Mouse (Mus musculus): Measurements from ENCODE around the gene Arhgap21.

Gene Arhgap21

DNA sequence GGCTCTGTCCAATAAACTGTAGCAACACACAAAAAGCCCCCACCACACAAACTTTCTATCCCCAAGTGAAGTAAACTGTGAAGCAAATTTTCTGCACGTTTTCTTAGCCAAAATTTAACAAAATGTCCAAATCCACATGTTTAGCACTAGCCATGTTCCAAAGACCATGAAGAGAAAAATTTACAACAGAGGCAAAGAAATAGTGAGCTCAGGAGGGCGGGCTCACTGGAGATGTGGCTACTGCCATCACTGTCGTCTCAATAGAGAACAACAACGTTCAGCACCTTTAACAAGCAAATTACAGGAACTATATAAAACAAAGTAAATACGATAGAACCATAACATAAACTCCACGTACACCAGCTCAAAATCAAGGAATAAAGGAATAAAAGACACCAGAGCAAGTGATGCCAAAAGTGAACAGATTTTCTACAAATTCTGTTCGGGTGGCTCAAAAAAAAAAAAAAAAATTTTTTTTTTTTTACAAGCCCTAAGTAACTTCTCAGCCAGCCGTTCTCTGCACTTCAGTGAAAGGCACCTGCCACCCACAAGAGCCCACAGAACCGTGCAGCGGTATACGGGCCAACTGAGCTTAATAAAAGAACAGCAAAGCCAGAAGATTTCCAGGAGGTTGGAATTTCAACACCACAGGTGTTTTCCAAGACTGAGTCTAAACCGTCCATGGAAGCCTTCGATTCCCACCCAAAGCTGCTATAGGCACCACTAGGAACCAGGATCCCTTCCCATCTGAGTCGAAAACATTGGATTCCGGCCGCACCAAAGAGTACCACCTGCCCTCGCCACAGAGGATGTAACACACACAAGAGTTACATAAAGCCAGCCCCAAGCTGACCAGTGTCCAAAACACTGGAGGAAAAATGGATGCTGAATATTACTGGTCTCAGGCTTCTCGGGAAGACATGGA, 2.2 kb downstream of the Arhgap21 start:
- no peak for DNase-seq

DNA sequence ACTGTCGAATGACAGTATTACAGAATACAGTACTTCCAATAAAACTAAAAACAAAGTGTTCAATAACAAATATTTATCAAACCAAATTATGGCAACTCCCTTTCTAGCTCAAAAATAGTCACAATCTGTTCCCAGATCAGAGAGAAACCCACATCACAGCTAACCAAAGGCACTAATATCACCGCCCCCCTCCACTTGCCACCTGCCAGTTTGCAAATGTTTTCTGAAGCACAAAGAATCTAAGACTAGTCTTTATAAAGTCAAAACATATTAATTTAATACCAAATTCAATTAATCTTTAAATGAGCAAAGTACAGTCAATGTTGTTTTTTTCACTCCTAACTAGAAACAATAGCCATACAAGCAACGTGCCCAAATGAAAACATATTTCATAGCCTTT, 3.3 kb downstream of the Arhgap21 start:
- no peak for DNase-seq

DNA sequence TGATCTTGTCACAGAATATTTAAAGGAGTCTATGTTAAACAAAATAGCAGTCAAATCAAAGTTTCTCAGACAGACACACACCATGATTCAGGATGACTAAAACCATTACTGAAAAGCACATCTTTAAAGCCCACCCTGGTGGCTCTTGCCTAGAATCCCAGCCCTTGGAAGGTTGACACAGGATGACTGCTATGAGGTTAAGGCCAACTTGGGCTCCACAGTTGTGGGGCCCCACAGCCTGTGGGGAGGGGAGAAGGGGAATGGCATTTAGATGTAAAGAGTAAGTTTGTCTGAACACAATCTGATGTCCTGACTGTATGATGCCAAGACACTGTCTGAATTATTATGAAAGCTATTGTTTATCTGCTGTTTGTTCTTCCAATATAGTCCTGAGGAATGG, 4.2 kb downstream of the Arhgap21 start:
- DNase-seq = no peak

DNA sequence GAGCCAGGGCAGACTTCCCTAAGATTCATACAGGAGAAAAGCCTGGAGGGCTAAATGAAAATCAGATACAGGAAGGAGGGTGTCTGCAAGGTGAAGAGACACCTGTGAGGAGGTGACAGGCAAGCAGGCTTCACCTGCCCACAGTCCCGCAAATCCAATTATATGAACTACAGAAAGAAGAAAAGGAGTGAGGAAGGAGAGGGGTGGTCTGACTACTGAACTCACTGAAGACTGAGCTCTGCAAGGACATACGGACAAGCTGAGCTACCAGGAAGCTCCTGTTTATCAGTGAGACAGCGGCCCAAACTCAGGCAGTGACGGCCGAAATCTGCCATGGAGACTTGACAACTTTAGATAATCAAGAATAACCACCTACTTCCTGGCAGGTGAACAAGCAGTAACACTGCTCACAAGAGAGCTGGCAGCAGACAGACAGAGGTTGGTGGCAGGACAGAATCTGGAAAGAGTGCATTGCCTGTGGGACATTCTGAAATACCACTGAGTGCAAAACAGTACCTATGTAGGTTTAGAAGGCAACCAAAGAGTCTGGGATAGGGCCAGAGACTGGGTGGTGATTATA, 5.4 kb downstream of the Arhgap21 start:
- DNase-seq = no peak

DNA sequence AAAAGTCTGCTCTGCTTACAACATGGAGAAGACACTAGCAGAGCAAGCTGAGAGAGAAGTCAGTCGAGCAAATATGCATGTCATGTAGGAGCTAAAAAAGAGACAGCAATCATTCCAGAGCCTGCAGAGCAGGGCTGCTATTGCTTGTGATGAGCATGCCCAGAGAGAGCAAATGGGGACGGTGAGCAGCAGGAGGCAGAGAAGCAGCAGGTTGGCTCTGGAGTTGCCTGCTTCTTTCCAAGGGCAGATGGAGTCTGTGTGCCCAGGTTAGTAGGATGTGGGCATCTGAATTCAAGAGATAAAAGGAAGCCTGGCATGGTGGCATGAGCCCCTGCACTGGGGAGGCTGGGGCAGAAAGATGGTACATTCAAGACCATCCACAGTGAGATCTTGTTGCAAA, 6.4 kb downstream of the Arhgap21 start:
- no peak for DNase-seq

DNA sequence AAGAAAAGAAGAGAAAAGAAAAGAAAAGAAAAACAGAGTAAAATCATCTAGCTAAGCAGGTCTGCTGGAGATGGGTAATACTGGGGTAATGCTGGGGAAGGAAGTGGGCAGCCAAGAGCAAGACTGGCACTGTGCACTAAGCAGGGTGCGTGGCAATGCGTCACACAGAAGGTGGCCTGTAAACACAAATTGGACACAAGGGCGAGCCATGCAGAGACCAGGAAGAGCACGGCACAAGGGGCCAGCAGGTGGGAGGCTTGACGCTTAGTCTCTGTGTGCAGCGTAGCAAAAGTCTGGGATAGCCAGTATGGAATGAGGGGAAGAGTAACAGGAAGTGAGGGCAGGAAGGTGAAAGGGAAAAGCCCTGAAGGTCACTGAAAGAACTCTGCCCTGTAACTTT, 6.9 kb downstream of the Arhgap21 start:
- DNase-seq = peak; percentile 31

DNA sequence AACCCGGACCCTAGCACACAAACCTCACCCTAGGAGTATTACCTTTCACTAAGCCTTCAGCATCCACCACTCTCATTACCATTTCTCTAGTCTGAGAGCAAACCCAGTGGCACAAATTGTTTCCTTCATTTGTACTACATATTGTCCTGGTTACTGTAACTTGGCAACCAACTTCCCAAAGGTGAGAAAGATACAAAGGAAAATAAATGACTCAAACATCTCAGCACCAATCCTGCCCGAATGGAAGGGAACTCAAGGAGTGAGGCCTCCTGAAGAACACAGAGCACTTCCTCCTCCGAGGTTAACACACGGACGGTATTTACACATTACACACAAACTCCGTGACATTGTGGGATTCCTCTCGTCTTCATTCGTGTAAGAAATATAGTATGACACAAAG, 7.4 kb downstream of the Arhgap21 start:
- peak; percentile 23 for DNase-seq

DNA sequence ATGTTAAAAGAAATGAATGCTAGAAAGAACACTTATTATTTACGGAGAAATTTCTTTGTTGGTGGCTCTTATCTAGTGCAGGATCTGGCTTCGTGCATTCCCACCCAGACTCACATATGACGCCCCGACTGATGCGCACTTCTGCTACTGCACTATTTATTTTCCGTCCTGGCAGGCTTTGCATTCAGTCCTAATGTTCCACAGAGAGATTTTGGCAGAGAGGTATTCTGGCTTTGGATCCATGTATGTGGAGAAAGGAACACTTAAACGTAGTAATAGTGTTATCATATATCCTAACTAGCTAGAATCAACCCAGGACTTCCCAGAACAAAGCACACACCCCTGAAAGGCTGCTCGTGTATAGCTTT, 8.0 kb downstream of the Arhgap21 start:
- no peak for DNase-seq

DNA sequence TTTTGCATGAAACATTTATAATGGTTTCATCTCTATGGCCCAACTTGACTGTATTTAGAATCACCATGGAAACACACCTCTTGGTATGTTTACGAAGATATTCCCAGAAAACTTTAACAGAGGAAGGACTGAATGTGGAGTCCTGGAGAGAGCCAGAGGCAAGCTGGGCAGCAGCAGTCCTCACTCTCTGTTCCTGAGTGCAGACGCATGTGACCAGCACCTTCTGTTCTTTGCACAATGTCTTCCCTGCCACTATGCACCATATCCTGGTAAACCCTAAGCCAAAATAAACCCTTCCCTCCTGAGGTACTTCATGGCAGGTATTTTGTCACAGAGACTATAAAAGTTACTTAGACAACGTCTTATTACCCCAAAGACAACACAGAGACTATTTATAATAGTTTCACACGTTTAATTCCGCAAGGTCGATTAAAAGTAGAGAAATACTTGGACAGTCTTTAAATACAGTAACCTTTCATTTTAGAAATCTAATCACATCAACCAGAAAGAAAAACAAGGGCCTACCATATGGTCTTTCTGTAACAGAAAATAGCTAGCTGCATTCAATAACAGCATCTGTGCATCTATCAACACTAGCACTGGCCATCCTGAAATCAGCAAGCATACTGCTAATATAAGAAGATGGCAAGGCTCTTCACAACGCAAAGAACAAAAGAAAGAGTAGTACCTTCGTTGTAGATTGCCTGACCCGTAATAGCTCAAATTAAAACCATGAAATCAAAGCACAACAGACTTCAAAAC, 8.6 kb downstream of the Arhgap21 start:
- DNase-seq = no peak

DNA sequence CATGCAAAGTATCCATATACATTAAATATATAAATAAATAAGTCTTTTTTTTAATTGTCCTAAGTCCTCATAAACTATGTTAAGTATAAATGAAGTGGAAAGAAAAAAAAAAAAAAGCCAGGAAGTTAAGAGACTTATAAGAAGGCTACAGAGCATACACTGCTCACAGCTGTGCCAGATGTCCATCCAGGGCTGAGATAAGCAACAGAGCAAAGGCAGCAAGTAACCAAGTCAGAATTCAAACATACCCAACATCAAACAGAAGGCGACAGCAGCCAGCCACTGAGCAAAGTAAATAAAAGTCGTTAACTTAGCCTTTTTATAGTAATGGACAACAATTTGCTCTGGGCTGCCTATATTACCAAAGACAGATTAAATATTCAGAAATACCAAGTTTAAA, 9.6 kb downstream of the Arhgap21 start:
- DNase-seq = no peak

DNA sequence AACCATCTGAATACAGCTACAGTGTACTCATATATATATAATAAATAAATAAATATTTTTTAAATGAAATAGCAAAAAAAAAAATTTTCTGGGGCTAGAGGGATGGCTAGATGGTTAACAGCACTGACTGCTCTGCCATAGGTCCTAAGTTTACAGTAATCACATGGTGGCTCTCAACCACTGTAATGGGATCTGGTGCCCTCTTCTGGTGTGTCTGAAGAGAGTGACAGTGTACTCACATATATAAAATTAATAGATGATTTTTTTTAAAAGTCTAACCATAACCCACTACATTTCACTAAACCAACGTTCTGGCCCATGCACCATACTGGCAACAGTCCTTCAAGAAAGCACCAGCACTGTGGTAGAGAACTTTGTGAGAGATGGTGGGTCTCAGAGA, 10.7 kb downstream of the Arhgap21 start:
- no peak for DNase-seq

DNA sequence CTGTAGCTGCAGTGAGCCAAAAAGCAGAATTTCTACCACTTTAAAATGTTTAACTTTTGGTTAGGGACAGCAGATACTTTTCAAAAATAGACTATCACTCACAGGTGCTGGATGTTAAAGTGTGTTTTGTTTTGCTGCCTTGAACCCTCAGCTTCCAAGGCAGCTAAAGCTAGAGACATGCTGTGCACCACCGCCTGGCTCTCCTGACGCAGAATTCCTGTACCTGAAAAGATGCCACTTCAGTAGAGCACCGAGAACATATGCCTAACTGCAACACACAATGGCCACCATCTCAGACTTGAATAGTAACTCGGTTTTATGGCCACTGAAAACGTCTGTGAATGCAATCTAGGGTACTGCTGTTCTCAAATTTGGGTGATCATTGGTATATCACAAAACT, 12.0 kb downstream of the Arhgap21 start:
- DNase-seq = no peak

DNA sequence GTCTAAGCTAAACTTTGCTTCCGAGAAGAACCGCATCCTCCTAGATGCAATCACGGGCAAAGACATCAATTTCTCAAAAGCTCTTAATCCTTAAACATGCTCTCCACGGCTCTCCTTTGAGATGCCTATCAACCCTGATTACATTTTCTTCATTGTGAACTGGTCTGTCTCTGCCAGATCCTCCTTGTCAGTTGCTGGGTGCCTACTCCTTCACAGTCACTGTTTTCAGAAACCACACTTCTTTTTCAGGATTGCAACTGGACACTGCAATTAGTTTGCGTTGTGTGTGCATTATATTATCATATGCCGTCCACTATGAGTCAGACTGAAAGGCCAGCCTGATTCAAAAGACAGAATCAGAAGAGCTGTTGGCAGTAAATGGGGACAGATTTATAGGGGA, 12.7 kb downstream of the Arhgap21 start:
- DNase-seq = no peak

DNA sequence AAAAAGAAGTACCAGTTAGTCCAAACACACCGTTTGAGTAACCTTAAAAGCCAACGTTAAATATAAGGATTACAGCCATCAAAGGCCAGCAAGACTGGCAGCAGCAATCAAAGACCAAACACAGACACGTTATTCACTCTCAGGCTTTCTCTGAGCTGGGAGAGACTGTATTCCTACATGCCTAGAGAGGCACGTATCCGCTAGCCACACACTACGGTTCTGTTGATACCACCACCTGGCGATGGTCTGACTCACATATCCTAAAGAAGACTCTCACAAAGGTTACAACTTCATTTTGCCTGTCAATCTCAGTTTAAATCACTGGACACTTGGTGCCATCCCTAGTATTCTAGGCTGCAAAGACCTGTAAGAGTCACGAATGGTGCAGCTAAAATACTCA, 13.3 kb downstream of the Arhgap21 start:
- no peak for DNase-seq

DNA sequence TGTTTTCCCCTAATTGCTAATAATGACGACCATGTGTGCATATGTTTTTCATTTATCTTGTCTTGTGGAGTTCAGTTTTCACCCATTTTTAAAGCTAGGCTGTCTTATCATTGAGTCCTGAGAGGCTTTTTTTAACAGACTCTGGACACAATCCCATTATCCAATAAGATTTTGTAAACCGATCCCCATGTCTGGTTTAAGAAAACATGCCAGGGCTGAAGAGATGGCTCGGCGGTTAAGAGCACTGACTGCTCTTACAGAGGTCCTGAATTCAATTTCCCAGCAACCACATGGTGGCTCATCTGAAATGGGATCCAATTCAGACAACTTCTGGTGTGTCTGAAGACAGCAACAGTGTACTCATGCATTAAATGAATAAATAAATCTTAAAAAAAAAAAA, 16.0 kb downstream of the Arhgap21 start:
- DNase-seq = peak; percentile 68

DNA sequence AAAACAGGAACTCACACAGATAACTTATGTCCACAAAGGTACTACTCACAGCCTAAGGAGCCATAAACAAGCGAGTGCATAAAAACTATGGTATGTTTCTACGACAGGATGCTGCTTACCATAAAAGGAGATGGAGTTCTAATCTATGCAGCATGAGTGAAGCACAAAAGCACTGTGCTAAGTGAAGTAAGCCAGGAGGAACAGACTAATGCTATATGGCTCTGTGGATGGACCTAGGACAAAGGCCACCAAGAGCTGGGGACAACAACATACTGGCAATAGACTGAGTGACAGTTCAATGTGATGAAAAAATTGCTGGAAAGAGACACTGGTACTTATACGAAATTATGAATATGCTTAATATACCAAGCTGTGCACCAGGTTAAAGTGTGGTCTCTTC, 19.5 kb downstream of the Arhgap21 start:
- no peak for DNase-seq

DNA sequence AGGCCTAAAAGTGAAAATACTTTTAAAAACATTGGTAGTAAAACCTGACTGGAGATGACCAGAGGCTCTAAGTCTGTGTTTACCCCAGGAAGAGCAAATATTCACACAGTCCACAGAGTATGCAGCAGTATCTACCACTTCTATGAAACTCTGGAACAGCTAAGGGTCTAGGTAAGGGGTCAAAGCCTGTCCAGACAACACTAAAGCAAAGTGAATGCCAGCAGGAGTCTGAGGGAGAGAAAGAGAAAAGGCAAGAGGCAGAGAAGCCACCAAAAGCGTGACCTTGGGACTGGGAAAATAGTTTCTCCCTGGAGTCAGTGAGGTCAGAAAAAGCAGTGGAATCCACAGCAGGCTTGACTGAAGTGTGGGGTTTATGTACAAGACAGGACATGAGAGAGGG, 21.6 kb downstream of the Arhgap21 start:
- no peak for DNase-seq

DNA sequence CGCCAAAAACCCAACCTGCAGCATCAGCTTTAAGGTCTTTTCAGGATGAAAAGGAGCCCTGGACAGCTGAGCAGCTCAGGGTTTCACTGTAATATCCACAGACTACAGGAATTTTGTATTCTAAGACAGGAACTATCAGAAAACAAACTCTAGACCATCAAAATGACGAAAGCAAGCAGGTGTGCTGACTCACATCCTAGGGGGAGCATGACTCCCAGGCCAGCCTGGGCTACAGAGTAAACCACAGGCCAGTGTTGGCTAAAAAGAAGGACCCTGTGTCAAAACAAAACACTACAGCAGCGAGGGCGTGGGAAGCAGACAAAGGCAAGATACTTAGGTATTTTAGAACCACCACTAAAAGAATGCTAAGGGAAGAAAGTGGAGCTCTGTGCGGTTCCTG, 23.1 kb downstream of the Arhgap21 start:
- no peak for DNase-seq

DNA sequence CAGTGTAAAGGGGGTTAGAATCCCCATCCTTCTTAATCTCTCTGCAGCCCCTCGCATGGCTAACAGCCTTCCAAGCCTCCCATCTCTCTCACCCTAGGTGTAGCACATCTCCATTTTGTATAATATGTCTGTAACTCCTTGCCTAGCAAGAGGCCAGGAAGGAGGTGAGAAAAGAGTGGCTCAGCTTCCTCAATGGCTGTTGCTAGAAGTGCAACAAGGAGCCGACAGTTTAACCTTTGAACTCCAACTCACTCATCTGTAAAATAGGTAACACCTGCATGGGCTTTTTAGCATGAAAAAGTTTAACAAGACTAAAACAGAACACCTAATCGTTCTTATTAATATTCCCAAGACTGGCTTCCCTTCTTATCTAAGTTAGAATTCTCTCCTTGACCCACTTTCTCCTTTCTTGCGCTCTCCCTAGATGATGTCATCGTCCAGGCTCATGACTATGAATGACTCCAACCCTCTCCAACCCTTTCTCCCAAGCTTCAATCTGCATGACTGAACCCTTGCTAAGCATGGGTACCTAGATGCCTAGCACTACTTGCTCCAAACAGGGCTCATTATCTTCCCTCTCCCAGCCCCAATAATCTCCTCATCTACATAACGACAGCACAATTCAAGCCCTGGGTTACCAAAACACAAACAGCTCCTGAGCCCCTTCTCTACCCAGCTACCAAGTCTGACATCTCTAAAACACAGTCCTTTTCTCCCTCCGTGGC, 24.8 kb downstream of the Arhgap21 start:
- peak; percentile 59 for DNase-seq

DNA sequence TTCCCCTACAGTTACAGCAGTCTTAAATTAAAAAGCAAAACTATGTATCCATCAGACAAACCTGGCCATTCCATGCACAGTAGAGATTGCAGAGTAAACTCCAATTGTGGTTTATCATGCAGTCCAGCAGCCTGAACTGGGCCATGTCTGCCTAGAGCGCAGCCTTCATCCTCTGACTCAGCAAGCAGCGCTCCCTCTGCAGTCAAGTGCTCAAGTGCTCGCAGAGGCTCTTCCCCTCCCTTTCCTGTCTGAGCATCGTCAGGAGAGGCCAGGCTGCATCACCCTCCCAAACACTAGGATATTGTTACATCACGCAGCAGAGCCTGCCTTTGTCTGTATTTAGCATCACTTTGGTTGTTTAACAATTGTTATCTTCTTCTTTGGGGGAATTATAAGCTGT, 25.5 kb downstream of the Arhgap21 start:
- peak; percentile 63 for DNase-seq

DNA sequence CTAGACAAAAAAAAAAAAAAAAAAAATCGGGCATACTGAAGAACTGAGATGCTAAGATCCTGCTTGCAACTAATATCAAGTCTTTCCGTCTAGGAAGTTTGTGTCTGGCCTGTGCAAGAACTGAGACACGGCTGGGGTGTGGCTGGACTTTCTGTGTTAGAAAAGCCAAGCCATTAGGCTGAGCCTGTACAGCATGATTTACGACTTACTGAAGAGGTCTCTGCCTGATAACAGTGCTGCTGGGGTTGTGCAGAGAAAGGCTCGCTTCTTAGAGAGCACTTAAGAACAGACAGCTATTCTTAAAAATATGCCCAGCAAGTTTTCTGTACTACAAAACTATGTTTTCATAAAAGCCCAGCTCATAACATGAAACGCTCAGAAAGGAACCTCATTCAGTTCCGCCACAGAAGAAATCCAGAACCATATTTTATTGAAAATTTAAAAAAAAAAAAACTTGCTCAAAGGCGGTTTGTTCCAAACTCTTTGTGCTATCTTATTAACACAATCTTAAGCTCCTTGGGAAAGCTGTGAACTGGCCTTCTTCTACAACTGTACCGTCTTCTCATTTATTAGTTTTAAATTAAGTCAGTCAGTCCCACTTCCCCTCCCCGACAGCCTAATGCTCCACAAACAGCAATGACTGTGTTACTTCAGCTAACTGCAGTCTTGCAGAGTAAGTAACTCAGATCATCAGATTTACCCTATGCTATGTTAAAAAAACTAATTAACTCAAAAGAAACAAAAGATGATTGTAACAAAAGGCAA, 26.1 kb downstream of the Arhgap21 start:
- no peak for DNase-seq

DNA sequence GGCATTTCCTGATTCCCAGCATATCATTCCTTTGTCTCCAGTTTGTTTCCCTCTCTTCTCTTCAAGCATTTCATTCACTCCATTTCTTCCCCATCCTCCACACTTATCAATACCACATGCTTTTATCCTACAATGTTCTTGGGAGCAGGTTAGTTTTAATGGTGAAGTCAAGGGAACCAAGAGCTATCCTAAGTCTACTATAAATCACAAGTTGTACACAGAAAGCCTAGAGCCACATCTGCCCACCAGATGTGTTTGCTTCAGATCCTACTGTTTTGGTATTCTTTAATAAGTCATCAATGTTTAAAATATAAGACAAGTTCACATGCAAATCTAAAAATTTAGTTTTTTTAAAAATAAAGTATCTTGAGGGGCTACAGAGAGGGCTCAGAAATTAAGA, 27.6 kb downstream of the Arhgap21 start:
- DNase-seq = no peak

DNA sequence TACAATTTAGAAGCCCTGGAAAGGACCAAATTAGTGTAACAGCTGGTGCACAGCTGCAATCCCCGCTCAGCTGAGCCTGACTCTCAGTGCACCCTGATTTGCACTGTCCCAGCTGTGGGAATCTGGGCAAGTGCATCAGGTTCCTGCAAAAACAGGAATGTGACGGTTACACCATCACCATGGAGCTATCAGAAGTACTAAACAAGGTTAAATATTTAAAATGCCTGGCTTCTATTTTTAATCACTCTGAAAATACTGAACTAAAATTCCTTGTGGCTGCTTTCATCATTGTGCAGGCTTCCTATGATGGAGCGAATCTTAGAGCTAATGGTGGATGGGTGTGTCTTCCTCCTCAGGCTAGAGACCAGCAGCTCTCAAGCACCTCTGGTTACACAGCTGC, 29.3 kb downstream of the Arhgap21 start:
- no peak for DNase-seq
